Mouse (Mus musculus) myocyte (in vitro differentiated cells): ENCODE data around the gene Rbm10. TPM values are rescaled to one million over a fixed set of nuclear protein-coding genes. Genes with fewer than 3 reads are reported as not detected.

Source experiments
- H3K27me3 ChIP-seq: one replicate; pipeline ENCODE4 v1.6.1; 2011; ENCODE audit not compliant: control insufficient read depth, insufficient read depth, insufficient read length
- H3K36me3 ChIP-seq: one replicate; pipeline ENCODE4 v1.6.1; 2011; ENCODE audit not compliant: control insufficient read depth, insufficient read depth
- H3K4me2 ChIP-seq: one replicate; pipeline ENCODE4 v1.6.1; 2011; ENCODE audit warnings: low read depth, control low read depth
- H3K4me3 ChIP-seq: one replicate; pipeline ENCODE4 v1.5.1; 2011; ENCODE audit warnings: mild to moderate bottlenecking, control low read depth, moderate library complexity
- H3K79me2 ChIP-seq: one replicate; pipeline ENCODE4 v1.6.1; 2011; ENCODE audit not compliant: control insufficient read depth, insufficient read depth
- H3ac ChIP-seq: one replicate; pipeline ENCODE4 v1.6.1; 2011; ENCODE audit not compliant: control insufficient read depth, insufficient read length
- CEBPB ChIP-seq: IDR thresholded peaks from 2 replicates; pipeline ENCODE4 v1.6.1; 2011; ENCODE audit warnings: mild to moderate bottlenecking, moderate library complexity; ENCODE audit not compliant: poor library complexity, insufficient read depth, severe bottlenecking
- E2F4 ChIP-seq: IDR thresholded peaks from one replicate; pipeline ENCODE4 v1.6.1; 2011; ENCODE audit warnings: mild to moderate bottlenecking, control low read depth, moderate library complexity; ENCODE audit not compliant: insufficient read depth
- MAX ChIP-seq: IDR thresholded peaks from one replicate; pipeline ENCODE4 v1.6.1; 2011; ENCODE audit warnings: low read depth, mild to moderate bottlenecking, control low read depth
- MYOD1 ChIP-seq, 3 experiments: IDR thresholded peaks; one replicate each; pipeline ENCODE4 v1.6.1; 2011; ENCODE audit warnings: control low read depth in 2 of 3, low read depth in 2 of 3, mild to moderate bottlenecking in 2 of 3, moderate library complexity in 1 of 3; ENCODE audit not compliant: insufficient read length in 2 of 3, control insufficient read depth in 1 of 3
- MYOG ChIP-seq, 3 experiments: IDR thresholded peaks; one replicate each; pipeline ENCODE4 v1.6.1; 2011; ENCODE audit warnings: control low read depth in 2 of 3, low read depth in 2 of 3, mild to moderate bottlenecking in 2 of 3; ENCODE audit not compliant: insufficient read length in 2 of 3, control insufficient read depth in 1 of 3, insufficient read depth in 1 of 3
- POLR2A ChIP-seq: IDR thresholded peaks from one replicate; pipeline ENCODE4 v1.6.1; 2011; ENCODE audit warnings: low read depth, mild to moderate bottlenecking, control low read depth, moderate library complexity; ENCODE audit not compliant: insufficient read length
- POLR2AphosphoS2 ChIP-seq: IDR thresholded peaks from one replicate; pipeline ENCODE4 v1.6.1; 2011; ENCODE audit warnings: low read depth, control low read depth; ENCODE audit not compliant: insufficient read length
- REST ChIP-seq: IDR thresholded peaks from one replicate; pipeline ENCODE4 v1.6.1; 2011; ENCODE audit warnings: mild to moderate bottlenecking, control low read depth, moderate library complexity; ENCODE audit not compliant: insufficient read depth, insufficient read length
- SRF ChIP-seq: IDR thresholded peaks from one replicate; pipeline ENCODE4 v1.6.1; 2011; ENCODE audit warnings: low read depth; ENCODE audit not compliant: control insufficient read depth, insufficient read length
- TCF12 ChIP-seq: IDR thresholded peaks from one replicate; pipeline ENCODE4 v1.6.1; 2011; ENCODE audit warnings: mild to moderate bottlenecking, control low read depth; ENCODE audit not compliant: poor library complexity, insufficient read depth, severe bottlenecking
- TCF3 ChIP-seq: IDR thresholded peaks from one replicate; pipeline ENCODE4 v1.6.1; 2011; ENCODE audit warnings: low read depth, control low read depth; ENCODE audit not compliant: insufficient read length
- USF1 ChIP-seq: IDR thresholded peaks from one replicate; pipeline ENCODE4 v1.6.1; 2011; ENCODE audit warnings: low read depth, mild to moderate bottlenecking, control low read depth, moderate library complexity
- polyA plus RNA-seq: library from polyadenylated mRNA; unstranded; fragments of >200 nt; fragmentation: generic; extraction: Trizol; gene quantifications from one replicate; pipeline ENCODE4 v1.2.1, GENCODE M21; 2012; ENCODE audit warnings: missing spikeins

Rbm10 gene
- polyA plus RNA-seq, 1 experiment, result 38.1 TPM

DNA sequence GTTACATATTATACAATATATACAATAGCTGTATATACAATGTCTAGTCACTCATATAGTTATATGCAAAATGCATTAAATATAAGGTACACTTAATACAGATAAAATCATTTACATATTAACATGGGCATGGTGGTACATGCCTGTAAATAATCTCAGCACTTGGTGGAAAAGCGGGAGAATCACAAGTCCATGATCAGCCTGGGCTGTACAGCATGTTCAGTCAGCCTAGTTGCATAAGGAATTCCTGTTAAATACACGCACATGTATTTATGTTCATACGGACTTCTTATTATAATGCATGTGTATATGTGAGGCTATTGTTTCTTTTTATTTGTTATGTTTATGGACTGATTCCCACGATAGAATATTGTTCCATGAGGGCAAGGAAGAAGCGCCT, 40.3 kb downstream of the Rbm10 start:
- no peaks in the 10 kb centered on the region for H3K27me3 ChIP-seq
- TF ChIP-seq MYOG (IDR thresholded peaks at IDR 0.05; ENCODE audit: control insufficient read depth in 1 of 3, insufficient read depth in 1 of 3, insufficient read length in 2 of 3, low read depth in 2 of 3) (no peak), POLR2AphosphoS2 (no peak), MYOD1 (IDR thresholded peaks at IDR 0.05; ENCODE audit: control insufficient read depth in 1 of 3, insufficient read length in 2 of 3, low read depth in 2 of 3) (no peak), SRF (no peak), POLR2A (no peak), MAX (no peak), E2F4 (no peak), REST (no peak)
- H3ac ChIP-seq, result no peak overlapping the region
- no peaks in the 10 kb centered on the region for H3K36me3 ChIP-seq
- H3K4me3 ChIP-seq, result peak overlapping the region; percentile 40
- H3K4me2 ChIP-seq, result peak overlapping the region; percentile 54
- H3K79me2 ChIP-seq, result no peaks in the 10 kb centered on the region

DNA sequence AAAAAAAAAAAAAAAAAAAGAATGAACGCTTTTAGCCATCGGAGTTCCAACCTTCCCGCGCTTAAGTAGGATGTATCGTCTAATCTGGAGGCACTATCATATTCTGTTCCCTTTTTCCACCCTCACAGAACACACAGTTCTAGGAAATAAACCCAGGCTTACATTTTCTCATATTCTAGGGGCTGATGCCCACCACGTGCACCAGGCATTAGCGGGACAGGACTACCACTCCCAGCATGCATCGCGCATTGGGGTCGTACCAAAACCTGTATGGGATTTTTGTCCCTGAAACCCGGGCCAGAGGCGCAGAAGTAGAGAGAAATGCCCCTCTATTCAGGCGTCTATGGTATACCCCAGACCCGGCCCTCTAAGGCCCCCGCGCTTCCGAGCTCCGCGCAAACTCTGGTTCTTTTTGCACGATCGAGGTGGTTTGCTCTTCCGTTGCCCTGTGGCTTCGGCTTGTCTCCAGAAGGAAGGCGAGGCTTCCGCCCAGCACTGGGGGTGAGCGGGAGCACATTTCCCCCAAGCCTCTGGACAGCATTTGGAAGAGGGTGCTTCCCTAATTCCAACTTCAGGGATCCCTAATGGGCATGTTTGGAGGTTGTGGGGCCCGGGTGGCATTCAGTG, 40.8 kb downstream of the Rbm10 start, which contains the start of gene Uba1:
Uba1 (plus strand) TSS at position 301 of the 627 bp plus-strand sequence.
- H3K4me3 ChIP-seq, result peak within 1 kb of the TSS; percentile 40
- TF ChIP-seq TCF3 (no peak), POLR2A (peak; percentile 66), REST (no peak), TCF12 (no peak), CEBPB (no peak), MYOD1 (IDR thresholded peaks at IDR 0.05; ENCODE audit: control insufficient read depth in 1 of 3, insufficient read length in 2 of 3, low read depth in 2 of 3) (no peak), SRF (no peak), E2F4 (no peak), MAX (peak; percentile 43), POLR2AphosphoS2 (peak; percentile 73), USF1 (peak; percentile 42), MYOG (IDR thresholded peaks at IDR 0.05; ENCODE audit: control insufficient read depth in 1 of 3, insufficient read depth in 1 of 3, insufficient read length in 2 of 3, low read depth in 2 of 3) (no peak)
- peak within 1 kb of the TSS; percentile 67 for H3K4me2 ChIP-seq
- no peaks in the 10 kb centered on the region for H3K27me3 ChIP-seq
- no peaks in the 10 kb centered on the region for H3K36me3 ChIP-seq
- H3ac ChIP-seq, result no peak within 1 kb of the TSS
- peaks cover 3% of the 10 kb centered on the region for H3K79me2 ChIP-seq

DNA sequence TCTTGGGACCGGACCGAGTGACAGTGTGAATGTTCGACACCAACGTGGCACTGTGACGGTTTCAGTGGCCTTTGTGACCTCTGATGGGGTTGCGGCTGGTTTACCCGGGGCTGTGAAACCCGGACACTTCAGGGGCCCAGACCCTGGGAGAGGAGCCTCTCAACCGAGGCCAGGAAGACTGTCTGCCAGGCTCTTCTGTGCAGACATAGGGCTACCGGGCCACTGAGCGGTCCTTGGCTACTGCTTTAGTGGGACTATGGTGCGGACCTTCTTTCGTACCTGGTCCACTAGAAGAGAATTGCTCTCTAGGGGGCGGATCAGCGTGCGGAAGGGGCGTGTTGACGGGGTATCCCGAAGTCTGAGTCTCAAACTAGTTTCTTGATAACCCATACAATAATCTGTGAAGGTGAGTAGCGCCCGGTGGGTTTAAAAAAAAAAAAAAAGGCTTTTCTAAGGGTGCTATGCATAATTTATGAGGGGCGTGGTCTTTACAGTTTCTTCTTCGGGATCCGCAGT, 41.6 kb downstream of the Rbm10 start:
- H3ac ChIP-seq, result no peak overlapping the region
- H3K4me2 ChIP-seq, result peak overlapping the region; percentile 67
- peak overlapping the region; percentile 40 for H3K4me3 ChIP-seq
- H3K36me3 ChIP-seq, result no peaks in the 10 kb centered on the region
- no peaks in the 10 kb centered on the region for H3K27me3 ChIP-seq
- TF ChIP-seq TCF12 (no peak), MYOG (IDR thresholded peaks at IDR 0.05; ENCODE audit: control insufficient read depth in 1 of 3, insufficient read depth in 1 of 3, insufficient read length in 2 of 3, low read depth in 2 of 3) (no peak), E2F4 (no peak), TCF3 (no peak), CEBPB (no peak), POLR2A (no peak), MAX (no peak), POLR2AphosphoS2 (no peak), MYOD1 (IDR thresholded peaks at IDR 0.05; ENCODE audit: control insufficient read depth in 1 of 3, insufficient read length in 2 of 3, low read depth in 2 of 3) (no peak), REST (no peak), SRF (no peak), USF1 (no peak)
- H3K79me2 ChIP-seq, result peaks cover 11% of the 10 kb centered on the region

DNA sequence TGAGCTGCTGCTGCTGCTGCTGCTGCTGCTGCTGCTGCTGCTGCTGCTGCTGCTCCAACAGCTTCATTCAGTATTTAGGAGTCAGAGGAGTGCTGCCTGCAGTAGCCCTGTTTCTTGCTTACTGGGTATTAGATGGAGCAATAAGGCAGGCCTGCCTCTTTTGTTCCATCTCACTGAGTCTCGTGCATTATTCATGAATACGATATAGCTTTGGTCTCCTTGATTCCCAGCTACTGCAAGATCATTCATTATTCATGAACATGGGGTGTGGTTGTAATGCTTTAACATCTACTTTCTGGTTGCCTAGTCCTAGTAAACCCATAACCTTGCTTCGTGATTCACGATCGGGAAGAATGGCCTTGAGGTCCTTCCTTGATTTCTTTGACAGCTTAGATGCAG, 45.0 kb downstream of the Rbm10 start:
- H3K4me3 ChIP-seq, result peak overlapping the region; percentile 95
- H3K4me2 ChIP-seq, result peak overlapping the region; percentile 34
- no peaks in the 10 kb centered on the region for H3K27me3 ChIP-seq
- peaks cover 42% of the 10 kb centered on the region for H3K79me2 ChIP-seq
- no peaks in the 10 kb centered on the region for H3K36me3 ChIP-seq
- no peak for TF ChIP-seq MYOD1 (IDR thresholded peaks at IDR 0.05; ENCODE audit: control insufficient read depth in 1 of 3, insufficient read length in 2 of 3, low read depth in 2 of 3)
- no peak for TF ChIP-seq POLR2AphosphoS2
- no peak for TF ChIP-seq MAX
- TF ChIP-seq TCF12, result no peak
- TF ChIP-seq USF1, result no peak
- no peak for TF ChIP-seq TCF3
- TF ChIP-seq POLR2A, result no peak
- no peak for TF ChIP-seq REST
- TF ChIP-seq MYOG (IDR thresholded peaks at IDR 0.05; ENCODE audit: control insufficient read depth in 1 of 3, insufficient read depth in 1 of 3, insufficient read length in 2 of 3, low read depth in 2 of 3), result no peak
- H3ac ChIP-seq, result peak overlapping the region; percentile 65
